Mouse (Mus musculus) kidney, postnatal 0 days (tissue): ENCODE measurements at regions not wholly inside any gene's neighbourhood (a gene's known extent, or its start where the extent isn't known, plus 50 kb on each side); places are given as distances from the start of the nearest gene placed in this dataset.

Experiments
- ATAC-seq: fragments of 200-750 bp; cut with Nextera tagmentation; replicated peaks from 2 replicates; pipeline ENCODE4 v1.8.0; 2017; ENCODE audit warnings: low read depth, moderate number of reproducible peaks, moderate TSS enrichment, moderate library complexity; ENCODE audit not compliant: low FRiP score
- DNase-seq: peaks from one replicate; pipeline ENCODE4 v3.0.0-alpha.2; 2016; ENCODE audit warnings: low spot score
- H3K27ac ChIP-seq: fragments of 300-500 bp; sonication (generic); 2 replicates; pipeline ENCODE4 v1.5.1; 2014; ENCODE audit warnings: mild to moderate bottlenecking
- H3K27me3 ChIP-seq: fragments of 300-500 bp; sonication (generic); 2 replicates; pipeline ENCODE4 v1.6.1; 2014; ENCODE audit warnings: low read length, mixed read lengths; ENCODE audit not compliant: insufficient read depth
- H3K36me3 ChIP-seq: fragments of 300-500 bp; sonication (generic); 2 replicates; pipeline ENCODE4 v1.6.1; 2014; ENCODE audit warnings: low read length, mixed read lengths; ENCODE audit not compliant: insufficient read depth
- H3K4me1 ChIP-seq: fragments of 300-500 bp; sonication (generic); replicated peaks from 2 replicates; pipeline ENCODE4 v1.6.1; 2014; ENCODE audit warnings: antibody characterized with exemption, low read length, mixed read lengths; ENCODE audit not compliant: insufficient read depth
- H3K4me2 ChIP-seq: fragments of 300-500 bp; sonication (generic); 2 replicates; pipeline ENCODE4 v1.6.1; 2014; ENCODE audit warnings: mild to moderate bottlenecking, low read length, moderate library complexity, mixed read lengths
- H3K4me3 ChIP-seq: fragments of 300-500 bp; sonication (generic); replicated peaks from 2 replicates; pipeline ENCODE4 v1.5.1; 2014; ENCODE audit warnings: low read depth, low read length
- H3K9ac ChIP-seq: fragments of 300-500 bp; sonication (generic); 2 replicates; pipeline ENCODE4 v1.6.1; 2014; ENCODE audit warnings: low read depth, low read length
- H3K9me3 ChIP-seq: fragments of 300-500 bp; sonication (generic); replicated peaks from 2 replicates; pipeline ENCODE4 v1.6.1; 2016; ENCODE audit warnings: low read length, inconsistent platforms, mixed read lengths
- CTCF ChIP-seq: IDR thresholded peaks from 2 replicates; pipeline ENCODE4 v1.5.1; 2016; ENCODE audit warnings: antibody characterized with exemption, low read depth, mild to moderate bottlenecking, moderate library complexity
- WGBS: fragments of 180-500 bp; shearing (Covaris S2); extraction: QIAGEN DNeasy Blood & Tissue Kit; methylation state at CpG from one replicate; pipeline ENCODE4 v1.1.7; 2014; 5-methylcytosine and 5-hydroxymethylcytosine counted together

DNA sequence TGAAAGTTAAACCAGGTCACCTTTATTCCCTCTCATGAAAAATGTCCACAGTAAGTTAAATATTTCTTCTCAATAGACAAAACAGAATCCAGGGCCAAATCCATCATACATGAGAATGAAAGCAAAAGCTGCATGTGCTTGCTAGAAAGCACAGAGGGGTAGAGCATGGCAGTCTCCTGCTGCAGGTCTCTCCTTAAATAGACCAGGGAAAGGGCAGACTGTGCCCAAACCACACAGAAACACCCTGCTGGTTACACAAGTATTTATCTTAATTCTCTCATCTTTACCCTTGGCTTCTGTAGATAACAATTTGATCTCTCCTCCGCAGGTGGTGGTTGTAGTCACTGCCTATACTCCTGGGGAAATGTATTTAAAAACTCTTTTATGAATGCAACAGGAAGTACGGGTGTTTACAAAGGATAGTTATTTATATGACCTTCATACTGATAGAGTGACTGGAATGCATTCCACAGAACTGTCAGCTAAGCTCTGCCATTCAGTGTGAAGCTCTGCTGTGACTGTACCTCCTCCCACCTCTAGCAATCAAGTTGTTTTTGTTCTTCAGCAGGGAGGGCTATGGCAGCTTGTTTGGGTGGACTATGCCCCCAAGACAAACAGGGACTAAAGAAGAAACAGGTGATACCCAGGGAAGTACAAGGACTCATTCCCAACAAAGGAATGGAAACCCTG is 538.4 kb upstream of the Nrsn1 start:
- no peaks in the 10 kb centered on the region for H3K27me3 ChIP-seq
- WGBS = 80% methylated on average over 2 of the region's 2 CpGs
- no peak overlapping the region for H3K9ac ChIP-seq
- H3K36me3 ChIP-seq = no peaks in the 10 kb centered on the region
- no peak for TF ChIP-seq CTCF
- no peak for ATAC-seq
- no peak overlapping the region for H3K4me2 ChIP-seq
- H3K4me3 ChIP-seq = no peak overlapping the region
- no peak overlapping the region for H3K27ac ChIP-seq
- peak; percentile 4 for DNase-seq
- no peaks in the 10 kb centered on the region for H3K4me1 ChIP-seq
- H3K9me3 ChIP-seq = no peaks in the 10 kb centered on the region

DNA sequence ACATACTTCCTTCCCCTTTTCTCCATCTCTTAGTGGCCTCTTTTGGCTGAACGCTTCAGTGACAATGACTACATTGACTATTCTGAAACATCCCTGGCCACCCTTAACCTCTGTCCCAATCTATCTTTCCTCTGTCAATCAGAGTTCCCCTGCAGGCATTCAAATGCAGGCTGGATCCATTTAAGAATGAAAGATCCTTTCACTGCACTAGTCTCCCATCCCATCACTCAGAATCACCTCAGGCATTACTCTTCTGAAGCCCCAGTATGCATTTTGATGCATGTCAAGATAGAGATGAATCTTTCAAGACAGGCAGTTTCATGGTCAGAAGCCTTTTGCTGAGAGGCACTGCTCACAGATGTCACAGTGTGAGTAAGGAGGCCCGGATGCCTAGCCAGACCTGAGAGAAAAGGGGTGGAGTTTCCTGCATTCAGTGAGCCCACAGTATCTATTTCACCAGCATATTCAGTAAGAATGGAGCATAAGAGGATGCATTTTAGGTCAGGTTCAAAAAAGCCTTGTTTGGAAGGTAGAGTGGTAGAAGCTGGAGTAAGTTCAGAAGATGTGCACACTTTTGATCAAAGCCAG is 523.0 kb upstream of the Nrsn1 start:
- H3K27me3 ChIP-seq = no peaks in the 10 kb centered on the region
- no peaks in the 10 kb centered on the region for H3K4me1 ChIP-seq
- no peaks in the 10 kb centered on the region for H3K9me3 ChIP-seq
- no peak overlapping the region for H3K4me2 ChIP-seq
- no peaks in the 10 kb centered on the region for H3K36me3 ChIP-seq
- H3K27ac ChIP-seq = no peak overlapping the region
- no peak for TF ChIP-seq CTCF
- H3K9ac ChIP-seq = no peak overlapping the region
- no peak for ATAC-seq
- 48% methylated on average over 2 of the region's 2 CpGs for WGBS
- DNase-seq = no peak
- no peak overlapping the region for H3K4me3 ChIP-seq

DNA sequence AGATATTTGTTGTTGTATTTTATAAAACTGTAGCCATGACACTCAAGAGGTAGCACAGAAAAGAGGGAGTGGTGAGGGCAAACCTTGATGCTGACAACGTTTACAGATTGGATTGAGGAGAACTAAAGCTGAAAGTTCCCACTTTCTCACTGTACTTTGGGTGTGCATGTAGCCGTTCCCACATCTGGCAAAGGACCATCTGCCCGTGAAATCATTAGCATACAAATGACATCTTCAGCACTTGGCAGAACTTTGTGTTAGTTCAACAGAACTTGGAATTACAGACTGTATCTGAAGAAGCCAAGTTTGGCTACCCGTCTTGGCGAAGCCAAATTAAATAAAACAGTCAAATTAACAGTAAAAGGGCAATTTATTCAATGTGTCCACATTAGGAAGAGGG is 510.9 kb upstream of the Nrsn1 start:
- no peaks in the 10 kb centered on the region for H3K27me3 ChIP-seq
- H3K9ac ChIP-seq = no peak overlapping the region
- H3K4me1 ChIP-seq = no peaks in the 10 kb centered on the region
- no peak overlapping the region for H3K27ac ChIP-seq
- 65% methylated on average over 5 of the region's 5 CpGs for WGBS
- no peak for DNase-seq
- H3K4me2 ChIP-seq = no peak overlapping the region
- no peak for ATAC-seq
- TF ChIP-seq CTCF = no peak
- no peak overlapping the region for H3K4me3 ChIP-seq
- no peaks in the 10 kb centered on the region for H3K36me3 ChIP-seq
- H3K9me3 ChIP-seq = no peaks in the 10 kb centered on the region

DNA sequence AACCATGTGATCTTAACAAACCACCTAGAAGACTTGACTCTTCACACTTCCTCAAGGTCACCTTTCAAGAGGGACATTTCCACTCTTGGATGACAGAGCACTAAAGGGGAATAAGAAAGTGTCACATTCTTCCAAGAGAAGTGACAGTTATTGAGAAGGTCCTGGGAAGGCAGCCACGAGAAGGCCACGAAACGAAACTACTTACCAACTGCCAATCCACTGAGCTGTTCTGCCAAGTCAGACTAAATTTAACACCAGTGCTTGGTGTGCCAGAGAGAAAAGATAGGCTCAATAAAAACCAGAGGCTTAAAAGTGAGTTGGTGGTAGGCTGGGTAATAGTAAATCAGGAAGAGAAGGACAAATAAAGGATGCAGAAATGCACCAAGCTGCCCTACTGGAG is 507.4 kb upstream of the Nrsn1 start:
- WGBS = 76% methylated on average over 3 of the region's 3 CpGs
- Histone ChIP-seq H3K36me3 (no peaks in the 10 kb centered on the region), H3K27ac (no peak overlapping the region), H3K4me2 (no peak overlapping the region), H3K9me3 (no peaks in the 10 kb centered on the region), H3K9ac (no peak overlapping the region), H3K4me3 (no peak overlapping the region), H3K4me1 (no peaks in the 10 kb centered on the region), H3K27me3 (no peaks in the 10 kb centered on the region)
- ATAC-seq (no peak), DNase-seq (no peak)
- TF ChIP-seq CTCF = no peak

DNA sequence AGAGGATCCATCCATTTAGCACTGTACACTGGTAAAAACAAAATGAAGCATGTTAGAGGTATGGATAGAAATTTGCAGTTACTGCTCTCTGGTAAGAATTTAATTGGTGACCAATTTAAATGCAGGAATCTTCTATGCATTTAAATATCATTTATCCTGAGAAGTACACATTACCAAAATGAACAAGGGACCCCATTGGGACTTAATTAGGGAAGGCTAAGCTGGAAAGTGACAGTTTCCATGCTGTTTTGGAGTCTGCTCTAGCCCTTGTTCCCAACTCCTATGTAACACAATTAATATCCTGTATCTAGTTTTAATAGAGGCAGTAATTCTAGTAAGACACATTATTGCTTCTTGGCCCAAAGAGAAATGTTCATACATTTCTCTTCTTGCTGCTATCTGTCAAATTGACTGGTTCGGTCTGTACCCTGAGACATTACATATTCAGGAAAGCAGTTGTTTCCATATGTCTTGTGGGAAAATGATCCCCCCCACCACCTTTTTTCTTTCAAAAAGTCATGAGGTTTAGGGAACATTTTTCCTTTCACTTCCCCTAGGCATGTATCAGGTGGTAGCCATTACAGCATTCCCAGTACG is 504.4 kb upstream of the Nrsn1 start:
- no peak overlapping the region for H3K4me2 ChIP-seq
- no peak for TF ChIP-seq CTCF
- ATAC-seq (no peak), DNase-seq (peak; percentile 61)
- H3K4me1 ChIP-seq = no peaks in the 10 kb centered on the region
- no peak overlapping the region for H3K9ac ChIP-seq
- no peaks in the 10 kb centered on the region for H3K27me3 ChIP-seq
- no peaks in the 10 kb centered on the region for H3K36me3 ChIP-seq
- no peak overlapping the region for H3K4me3 ChIP-seq
- H3K9me3 ChIP-seq = no peaks in the 10 kb centered on the region
- 55% methylated on average over 2 of the region's 2 CpGs for WGBS
- no peak overlapping the region for H3K27ac ChIP-seq

DNA sequence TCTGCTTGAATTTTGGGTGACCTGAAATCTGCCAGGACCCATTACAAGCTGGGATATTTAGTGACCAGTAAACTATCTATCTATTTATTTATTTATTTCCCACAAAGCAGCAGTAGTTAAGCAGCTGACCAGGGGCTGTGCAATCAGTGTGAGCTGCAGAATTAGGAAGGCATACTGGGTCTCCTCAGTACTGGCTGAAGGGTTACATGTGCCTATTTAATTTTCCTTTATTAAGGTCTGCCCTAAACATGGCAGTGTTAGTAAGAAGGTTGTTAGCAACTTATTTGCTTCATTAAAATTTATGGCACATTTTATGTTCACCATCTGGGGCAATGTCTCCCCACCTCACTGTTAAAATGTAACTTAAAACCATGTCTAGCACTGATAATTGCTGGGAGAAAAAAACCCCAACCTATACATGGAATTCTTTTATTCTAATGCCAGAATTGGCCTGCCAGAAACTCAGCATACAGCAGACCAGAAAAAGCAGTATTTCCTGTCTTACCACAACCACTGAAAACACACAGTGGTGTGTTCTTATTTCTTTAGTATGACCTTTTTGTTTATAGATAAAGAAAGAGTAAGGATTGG is 484.3 kb upstream of the Nrsn1 start:
- peak; percentile 9 for DNase-seq
- H3K27me3 ChIP-seq = no peaks in the 10 kb centered on the region
- no peak overlapping the region for H3K4me3 ChIP-seq
- H3K36me3 ChIP-seq = no peaks in the 10 kb centered on the region
- no peak overlapping the region for H3K4me2 ChIP-seq
- ATAC-seq = no peak
- TF ChIP-seq CTCF = no peak
- no peaks in the 10 kb centered on the region for H3K4me1 ChIP-seq
- H3K27ac ChIP-seq = no peak overlapping the region
- no peaks in the 10 kb centered on the region for H3K9me3 ChIP-seq
- H3K9ac ChIP-seq = no peak overlapping the region
